ENCODE assay signal across 10 mouse cellular contexts in genomic region chr14:117384096-117384770, GRCm38 (mm10).
DNase-seq lines count a peak whose midpoint lies in the region; ATAC-seq and TF ChIP-seq lines count a peak whose summit lies in the region.
"Had no signal": no experiment of that assay in that cellular context is flagged by ENCODE, and none has a peak within 500 bp of the region (broad histone marks: within the 10 kb centered on the region; RNA-seq: fewer than 3 reads in every experiment).

No protein-coding gene starts in this region.

- H3K9ac ChIP-seq in hindbrain, embryonic 15.5 days, result no peak overlapping the region
- H3K9ac ChIP-seq in hindbrain, embryonic 11.5 days (ENCODE audit: low read depth, low read length), result no peak overlapping the region
- H3K9ac ChIP-seq in forebrain, postnatal 0 days, result no peak overlapping the region
- H3K9ac ChIP-seq: limb, embryonic 15.5 days had no signal

- ATAC-seq in hindbrain, embryonic 15.5 days (ENCODE audit: low FRiP score, low read depth), result peak; percentile 75; the same call in 1 of the 2 replicates
- no peak for ATAC-seq in hindbrain, embryonic 11.5 days (ENCODE audit: low FRiP score)
- ATAC-seq in forebrain, postnatal 0 days, result no peak
- ATAC-seq: intestine, postnatal 0 days had no signal

- no peak overlapping the region for H3K4me3 ChIP-seq in hindbrain, embryonic 15.5 days
- no peak overlapping the region for H3K4me3 ChIP-seq in hindbrain, embryonic 11.5 days (ENCODE audit: low read depth, low read length)
- H3K4me3 ChIP-seq in forebrain, postnatal 0 days (ENCODE audit: low read depth, low read length), result no peak overlapping the region
- H3K4me3 ChIP-seq: limb, embryonic 15.5 days had no signal

- H3K4me2 ChIP-seq in hindbrain, embryonic 15.5 days, result no peak overlapping the region
- H3K4me2 ChIP-seq in hindbrain, embryonic 11.5 days (replicated peaks; ENCODE audit: low read depth, low read length), result no peak overlapping the region
- no peak overlapping the region for H3K4me2 ChIP-seq in forebrain, postnatal 0 days (ENCODE audit: low read depth)
- H3K4me2 ChIP-seq: limb, embryonic 15.5 days had no signal

- H3K27ac ChIP-seq in hindbrain, embryonic 15.5 days (replicated peaks), result no peak overlapping the region
- H3K27ac ChIP-seq in hindbrain, embryonic 11.5 days (ENCODE audit: low read depth, low read length), result no peak overlapping the region
- H3K27ac ChIP-seq in forebrain, postnatal 0 days (ENCODE audit: low read depth, low read length), result no peak overlapping the region
- H3K27ac ChIP-seq: limb, embryonic 15.5 days had no signal

- intact Hi-C loops in heart, postnatal 14 days (cut with DNase I), result no loop called here

- WGBS in hindbrain, embryonic 15.5 days, result 41% methylated on average over 8 of the region's 8 CpGs
- 46% methylated on average over 8 of the region's 8 CpGs for WGBS in hindbrain, embryonic 11.5 days
- WGBS in forebrain, postnatal 0 days, result 47% methylated on average over 8 of the region's 8 CpGs

- H3K4me1 ChIP-seq in hindbrain, embryonic 15.5 days (replicated peaks), result 0 out of 2 replicates have a peak, but pooled peaks cover 8% of the 10 kb centered on the region
- no peaks in the 10 kb centered on the region; the same call in 1 of the 2 replicates for H3K4me1 ChIP-seq in hindbrain, embryonic 11.5 days (replicated peaks; ENCODE audit: control insufficient read depth, insufficient read depth, low read length)
- no peaks in the 10 kb centered on the region for H3K4me1 ChIP-seq in forebrain, postnatal 0 days (ENCODE audit: insufficient read depth)

- no peak for TF ChIP-seq CTCF in forebrain, postnatal 0 days (IDR thresholded peaks at IDR 0.05; ENCODE audit: low read depth)

- no peaks in the 10 kb centered on the region for H3K9me3 ChIP-seq in hindbrain, embryonic 15.5 days
- H3K9me3 ChIP-seq in hindbrain, embryonic 11.5 days (ENCODE audit: control insufficient read depth, low read length), result no peaks in the 10 kb centered on the region
- no peaks in the 10 kb centered on the region for H3K9me3 ChIP-seq in forebrain, postnatal 0 days (ENCODE audit: low read length)
- H3K9me3 ChIP-seq: limb, embryonic 15.5 days had no signal

- no peak for DNase-seq in hindbrain, embryonic 11.5 days (ENCODE audit: low spot score)
- DNase-seq in Muller cell, postnatal 12 days (ENCODE audit: inconsistent ontology term), result peak; percentile 85
- DNase-seq in cerebellum, adult 18-20 months, result peak; percentile 26 to 30
- peak; percentile 9 to 12 for DNase-seq in heart, postnatal 14 days
- DNase-seq in retina, postnatal 1 day, result no peak
- no peak for DNase-seq in forebrain, postnatal 0 days
- DNase-seq in left cerebral cortex, adult 8-10 months (ENCODE audit: low spot score in 2 of 2), result no peak

- no peaks in the 10 kb centered on the region for H3K27me3 ChIP-seq in hindbrain, embryonic 15.5 days
- H3K27me3 ChIP-seq in hindbrain, embryonic 11.5 days (ENCODE audit: control insufficient read depth, insufficient read depth, low read length), result no peaks in the 10 kb centered on the region
- no peaks in the 10 kb centered on the region for H3K27me3 ChIP-seq in forebrain, postnatal 0 days (ENCODE audit: insufficient read depth, low read length)
- H3K27me3 ChIP-seq: limb, embryonic 15.5 days had no signal

- H3K36me3 ChIP-seq in hindbrain, embryonic 15.5 days, result no peaks in the 10 kb centered on the region
- H3K36me3 ChIP-seq in hindbrain, embryonic 11.5 days (ENCODE audit: control insufficient read depth, insufficient read depth, low read length), result no peaks in the 10 kb centered on the region
- H3K36me3 ChIP-seq in forebrain, postnatal 0 days (ENCODE audit: insufficient read depth), result no peaks in the 10 kb centered on the region
- H3K36me3 ChIP-seq: limb, embryonic 15.5 days had no signal

Comparison
In these comparisons a context has a peak if more than half of its experiments do, and no peak if none do; other contexts are left out.
1. DNase-seq: peak in Muller cell, postnatal 12 days (single experiment), cerebellum, adult 18-20 months (2 of 2) and heart, postnatal 14 days (2 of 2); none in hindbrain, embryonic 11.5 days (single experiment), retina, postnatal 1 day (single experiment), forebrain, postnatal 0 days (single experiment) and left cerebral cortex, adult 8-10 months (0 of 2).